Mouse (Mus musculus) kidney, postnatal 0 days (tissue): Measurements from ENCODE around the gene Ccl24. TPM values are rescaled to one million over a fixed set of nuclear protein-coding genes. Genes with fewer than 3 reads are reported as not detected.

Experiments used
- ATAC-seq: fragments of 200-750 bp; cut with Nextera tagmentation; replicated peaks from 2 replicates; pipeline ENCODE4 v1.8.0; 2017; ENCODE audit warnings: low read depth, moderate number of reproducible peaks, moderate TSS enrichment, moderate library complexity; ENCODE audit not compliant: low FRiP score
- DNase-seq: peaks from one replicate; pipeline ENCODE4 v3.0.0-alpha.2; 2016; ENCODE audit warnings: low spot score
- H3K27ac ChIP-seq: fragments of 300-500 bp; sonication (generic); 2 replicates; pipeline ENCODE4 v1.5.1; 2014; ENCODE audit warnings: mild to moderate bottlenecking
- H3K27me3 ChIP-seq: fragments of 300-500 bp; sonication (generic); 2 replicates; pipeline ENCODE4 v1.6.1; 2014; ENCODE audit warnings: low read length, mixed read lengths; ENCODE audit not compliant: insufficient read depth
- H3K36me3 ChIP-seq: fragments of 300-500 bp; sonication (generic); 2 replicates; pipeline ENCODE4 v1.6.1; 2014; ENCODE audit warnings: low read length, mixed read lengths; ENCODE audit not compliant: insufficient read depth
- H3K4me1 ChIP-seq: fragments of 300-500 bp; sonication (generic); replicated peaks from 2 replicates; pipeline ENCODE4 v1.6.1; 2014; ENCODE audit warnings: antibody characterized with exemption, low read length, mixed read lengths; ENCODE audit not compliant: insufficient read depth
- H3K4me2 ChIP-seq: fragments of 300-500 bp; sonication (generic); 2 replicates; pipeline ENCODE4 v1.6.1; 2014; ENCODE audit warnings: mild to moderate bottlenecking, low read length, moderate library complexity, mixed read lengths
- H3K4me3 ChIP-seq: fragments of 300-500 bp; sonication (generic); replicated peaks from 2 replicates; pipeline ENCODE4 v1.5.1; 2014; ENCODE audit warnings: low read depth, low read length
- H3K9ac ChIP-seq: fragments of 300-500 bp; sonication (generic); 2 replicates; pipeline ENCODE4 v1.6.1; 2014; ENCODE audit warnings: low read depth, low read length
- H3K9me3 ChIP-seq: fragments of 300-500 bp; sonication (generic); replicated peaks from 2 replicates; pipeline ENCODE4 v1.6.1; 2016; ENCODE audit warnings: low read length, inconsistent platforms, mixed read lengths
- CTCF ChIP-seq: IDR thresholded peaks from 2 replicates; pipeline ENCODE4 v1.5.1; 2016; ENCODE audit warnings: antibody characterized with exemption, low read depth, mild to moderate bottlenecking, moderate library complexity
- WGBS: fragments of 180-500 bp; shearing (Covaris S2); extraction: QIAGEN DNeasy Blood & Tissue Kit; methylation state at CpG from one replicate; pipeline ENCODE4 v1.1.7; 2014; 5-methylcytosine and 5-hydroxymethylcytosine counted together
- polyA plus RNA-seq: library from polyadenylated mRNA; unstranded; fragments of >200 nt; fragmentation: Nextera tagmentation; extraction: Ambion mirVana; gene quantifications from 2 replicates; pipeline ENCODE4 v1.2.1, GENCODE M21; 2015

Ccl24 gene
- polyA plus RNA-seq, 1 experiment from 2014 or later, result 1.1 TPM

DNA sequence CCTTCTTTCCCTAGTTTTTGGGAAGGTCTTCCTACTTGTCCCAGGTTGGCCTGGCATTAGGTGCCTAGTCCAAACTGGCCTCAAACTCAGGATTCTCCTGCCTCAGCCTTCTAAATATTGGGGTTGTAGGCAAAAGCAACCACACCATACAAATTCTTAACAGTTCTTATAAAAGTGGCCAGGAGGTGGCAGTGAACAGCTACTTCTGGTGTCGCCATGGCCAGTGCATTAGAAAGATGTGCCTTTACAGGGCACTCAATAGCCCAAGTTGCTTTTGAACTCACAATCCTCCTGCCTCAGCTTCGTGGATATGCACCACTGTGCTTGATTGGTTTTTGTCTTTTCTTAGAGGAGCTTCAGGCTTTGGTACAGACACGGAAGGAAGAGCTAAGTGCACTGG is 21.9 kb downstream of the Ccl24 start:
- H3K4me1 ChIP-seq, result no peaks in the 10 kb centered on the region
- peak; percentile 67 for TF ChIP-seq CTCF
- 39% methylated on average over 3 of the region's 3 CpGs for WGBS
- H3K4me3 ChIP-seq, result no peak overlapping the region
- no peaks in the 10 kb centered on the region for H3K27me3 ChIP-seq
- no peaks in the 10 kb centered on the region for H3K9me3 ChIP-seq
- no peak overlapping the region for H3K9ac ChIP-seq
- no peaks in the 10 kb centered on the region for H3K36me3 ChIP-seq
- H3K27ac ChIP-seq, result no peak overlapping the region
- H3K4me2 ChIP-seq, result no peak overlapping the region
- DNase-seq, result no peak
- ATAC-seq, result no peak

DNA sequence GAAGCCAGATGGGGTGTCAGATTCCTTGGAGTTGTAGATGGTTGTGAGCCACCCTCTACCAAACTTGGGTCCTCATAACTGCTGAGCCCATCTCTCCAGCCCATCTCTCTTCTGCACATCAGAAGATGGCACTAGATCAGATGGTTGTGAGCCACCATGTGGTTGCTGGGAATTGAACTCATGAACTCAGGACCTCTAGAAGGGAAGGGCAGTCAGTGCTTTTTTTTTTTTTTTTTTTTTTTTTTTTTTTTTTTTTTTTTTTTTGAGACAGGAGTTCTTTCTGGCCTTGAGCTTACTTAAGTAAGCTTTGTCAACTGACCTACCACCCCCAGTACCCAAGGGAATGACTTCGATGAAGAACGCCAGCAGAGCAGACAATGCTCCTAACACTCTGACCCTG is 24.9 kb downstream of the Ccl24 start:
- 72% methylated on average over 2 of the region's 2 CpGs for WGBS
- H3K9me3 ChIP-seq, result no peaks in the 10 kb centered on the region
- no peak for ATAC-seq

DNA sequence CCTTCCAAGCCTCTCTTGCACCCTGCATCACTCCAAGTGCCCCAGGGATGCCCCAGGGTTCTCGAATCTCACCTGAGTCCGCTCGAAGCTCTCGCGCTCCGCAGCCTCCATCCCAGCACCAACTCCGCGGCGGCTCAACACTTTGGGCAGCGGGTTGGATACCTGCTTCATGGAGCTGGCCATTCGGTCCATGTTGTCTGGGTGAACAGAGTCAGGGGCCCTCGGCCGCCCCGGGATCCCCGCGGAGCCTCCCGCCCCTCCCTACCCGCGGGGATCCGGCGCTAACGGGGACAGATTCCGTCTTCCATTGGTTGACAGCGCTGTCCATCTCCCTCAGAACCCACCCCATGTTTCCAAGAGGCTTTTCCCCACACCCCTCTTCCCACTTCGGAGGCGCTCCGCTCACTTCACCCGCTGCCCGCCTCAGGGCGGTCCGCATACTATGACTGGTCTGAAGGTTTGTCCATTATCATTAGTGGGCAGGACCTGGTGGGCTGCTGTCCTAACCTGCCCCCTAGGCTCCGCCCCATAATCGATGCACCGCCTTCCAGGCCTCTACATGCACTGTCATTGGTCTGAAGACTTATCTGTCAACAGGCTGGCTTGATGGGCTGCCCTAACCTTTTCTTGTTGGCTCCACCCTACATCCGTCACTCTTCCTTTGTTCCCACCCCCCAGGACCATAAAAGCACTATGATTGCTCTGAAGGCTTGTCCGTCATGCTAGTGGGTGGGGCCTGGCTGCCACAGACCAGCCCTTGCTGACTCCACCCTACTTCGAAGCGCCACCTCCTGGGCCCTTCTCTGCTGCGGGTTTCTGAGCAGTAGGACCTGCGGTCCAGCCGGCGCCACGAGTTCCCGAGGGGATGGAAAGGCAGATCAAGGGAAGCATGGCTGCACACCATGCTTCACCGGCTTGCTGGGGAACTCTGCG is 27.7 kb downstream of the Ccl24 start, which contains the start of gene Hip1:
Gene Hip1 (minus strand): TSS at position 256 of the 933 bp plus-strand sequence.
- no peak within 1 kb of the TSS for H3K27ac ChIP-seq

More for the DNA sequence above, 24.9 kb downstream of the Ccl24 start:
- Histone ChIP-seq H3K27me3 (no peaks in the 10 kb centered on the region), H3K9ac (no peak overlapping the region), H3K36me3 (no peaks in the 10 kb centered on the region), H3K4me3 (no peak overlapping the region), H3K4me2 (no peak overlapping the region), H3K4me1 (no peaks in the 10 kb centered on the region), H3K27ac (no peak overlapping the region)
- TF ChIP-seq CTCF, result no peak
- no peak for DNase-seq

DNA sequence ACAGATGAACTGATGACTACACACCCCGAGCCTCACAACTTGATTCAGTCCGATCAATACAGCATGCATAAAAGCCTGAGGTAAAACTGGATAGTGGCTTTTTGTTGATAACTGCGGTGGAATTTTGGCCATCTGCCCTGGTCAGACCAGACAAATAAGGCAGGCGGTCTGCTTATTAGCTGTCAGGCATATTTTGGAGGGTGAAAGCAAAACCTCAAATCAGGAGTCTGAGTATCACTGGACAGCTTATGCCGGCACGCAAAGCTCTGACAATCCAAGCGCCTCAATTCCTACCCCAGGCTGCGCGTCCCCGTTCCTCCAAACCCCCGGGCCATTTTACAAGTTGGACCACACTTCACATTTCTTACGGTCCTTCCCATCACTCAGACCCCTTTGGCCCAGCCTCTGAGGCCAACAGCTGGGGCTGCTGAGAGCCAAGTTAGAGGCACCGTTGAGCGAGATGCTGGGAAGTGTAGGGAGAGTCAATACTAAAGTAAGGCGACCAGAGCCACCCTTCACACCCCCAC is 28.8 kb downstream of the Ccl24 start:
- Histone ChIP-seq H3K27ac (no peak overlapping the region), H3K9me3 (no peaks in the 10 kb centered on the region)
- WGBS, result 8% methylated on average over 15 of the region's 15 CpGs

More for the DNA sequence above, 27.7 kb downstream of the Ccl24 start, which contains the start of gene Hip1:
- Histone ChIP-seq H3K4me2 (peak within 1 kb of the TSS; percentile 61), H3K4me1 (no peaks in the 10 kb centered on the region), H3K36me3 (no peaks in the 10 kb centered on the region), H3K9ac (peak within 1 kb of the TSS; percentile 57), H3K4me3 (peak within 1 kb of the TSS; percentile 70), H3K27me3 (no peaks in the 10 kb centered on the region), H3K9me3 (no peaks in the 10 kb centered on the region)
- peak; percentile 99 for ATAC-seq
- peak; percentile 76 for TF ChIP-seq CTCF
- peak; percentile 99 for DNase-seq
- under 1% methylated on average over 46 of the region's 46 CpGs for WGBS

DNA sequence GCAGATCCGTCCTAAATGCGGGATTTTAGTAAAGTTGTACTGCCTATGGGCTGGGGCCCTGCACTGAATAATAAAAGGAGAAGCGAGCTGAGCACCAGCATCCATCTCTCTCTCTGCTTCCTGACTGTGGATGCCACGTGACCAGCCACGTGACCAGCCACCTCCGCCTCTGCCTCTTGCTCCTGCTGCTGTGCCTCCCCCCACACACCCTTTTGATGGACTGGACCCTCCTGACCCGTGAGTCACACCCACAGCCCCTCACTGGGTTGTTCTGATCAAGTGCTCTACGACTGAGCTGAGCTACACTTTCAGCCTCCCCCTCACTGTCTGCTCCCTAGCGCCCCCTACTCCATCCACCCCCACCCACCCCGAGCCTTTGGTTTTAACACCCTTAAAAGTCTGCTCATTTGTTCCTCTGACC is 35.0 kb downstream of the Ccl24 start:
- 76% methylated on average over 10 of the region's 10 CpGs for WGBS
- H3K27ac ChIP-seq, result no peak overlapping the region
- no peak for TF ChIP-seq CTCF

More for the DNA sequence above, 28.8 kb downstream of the Ccl24 start:
- H3K4me3 ChIP-seq, result peak overlapping the region; percentile 70
- TF ChIP-seq CTCF, result no peak
- peak overlapping the region; percentile 57 for H3K9ac ChIP-seq
- no peaks in the 10 kb centered on the region for H3K27me3 ChIP-seq
- DNase-seq (peak; percentile 32), ATAC-seq (no peak)
- peak overlapping the region; percentile 61 for H3K4me2 ChIP-seq
- H3K36me3 ChIP-seq, result no peaks in the 10 kb centered on the region
- H3K4me1 ChIP-seq, result no peaks in the 10 kb centered on the region

DNA sequence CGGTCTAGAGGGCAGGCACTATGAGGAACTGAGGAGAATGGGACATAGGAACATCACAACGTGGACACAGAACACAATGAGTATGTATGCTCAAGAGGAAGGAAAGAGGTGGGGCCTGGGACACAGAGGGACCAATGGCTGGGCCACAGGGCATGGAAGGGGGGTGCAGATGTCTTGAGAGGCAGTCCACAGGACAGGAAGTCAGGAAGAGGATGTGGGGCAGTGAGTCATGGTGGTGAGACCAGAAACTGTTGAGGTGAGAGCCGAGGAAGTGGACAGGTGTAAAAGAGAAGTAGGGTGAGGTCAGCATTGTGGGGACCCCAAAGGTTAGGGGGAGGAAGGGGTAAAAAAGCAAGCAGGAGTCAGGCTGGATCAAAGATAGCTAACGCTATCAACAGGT is 35.5 kb downstream of the Ccl24 start:
- Histone ChIP-seq H3K27ac (no peak overlapping the region), H3K36me3 (no peaks in the 10 kb centered on the region), H3K4me1 (peaks cover 2% of the 10 kb centered on the region; the same call in 1 of the 2 replicates), H3K9me3 (no peaks in the 10 kb centered on the region), H3K9ac (no peak overlapping the region), H3K4me2 (no peak overlapping the region), H3K4me3 (no peak overlapping the region), H3K27me3 (no peaks in the 10 kb centered on the region)
- DNase-seq (peak; percentile 46), ATAC-seq (no peak)
- 67% methylated on average over 4 of the region's 4 CpGs for WGBS
- TF ChIP-seq CTCF, result no peak

More for the DNA sequence above, 35.0 kb downstream of the Ccl24 start:
- ATAC-seq (no peak), DNase-seq (no peak)
- Histone ChIP-seq H3K27me3 (no peaks in the 10 kb centered on the region), H3K4me1 (no peaks in the 10 kb centered on the region; the same call in 1 of the 2 replicates), H3K4me3 (no peak overlapping the region), H3K36me3 (no peaks in the 10 kb centered on the region), H3K4me2 (no peak overlapping the region), H3K9ac (no peak overlapping the region), H3K9me3 (no peaks in the 10 kb centered on the region)
